Mouse (Mus musculus) NIH3T3 (cell line): ENCODE measurements around the gene Asb2.

Experiments used
- DNase-seq: peaks from one replicate; pipeline ENCODE4 v3.0.0-alpha.2; 2012; ENCODE audit warnings: low read depth

Gene Asb2

GRCm38 (mm10) chr12:103315831-103316545 is 39.8 kb downstream of the Asb2 start:
- DNase-seq: no peak

GRCm38 (mm10) chr12:103314640-103315361 is 41.0 kb downstream of the Asb2 start:
- no peak for DNase-seq

- DNase-seq: no peak
Observed at GRCm38 (mm10) chr12:103313871-103314639, 41.7 kb downstream of the Asb2 start.

- no peak for DNase-seq
Observed at GRCm38 (mm10) chr12:103313274-103313673, 42.5 kb downstream of the Asb2 start.

GRCm38 (mm10) chr12:103311921-103312320 is 43.9 kb downstream of the Asb2 start:
- no peak for DNase-seq

GRCm38 (mm10) chr12:103310744-103311267 is 45.0 kb downstream of the Asb2 start, which contains the start of gene Fam181a:
Gene Fam181a (plus strand): TSS chr12:103310975.
- no peak for DNase-seq

GRCm38 (mm10) chr12:103306720-103307119 is 49.1 kb downstream of the Asb2 start:
- peak; percentile 6 for DNase-seq

- no peak for DNase-seq
Observed at GRCm38 (mm10) chr12:103306224-103306623, 49.6 kb downstream of the Asb2 start.

- DNase-seq: no peak
Observed at GRCm38 (mm10) chr12:103302960-103303359, 52.8 kb downstream of the Asb2 start.

GRCm38 (mm10) chr12:103301645-103302044 is 54.2 kb downstream of the Asb2 start:
- DNase-seq: peak; percentile 69

GRCm38 (mm10) chr12:103300493-103300892 is 55.3 kb downstream of the Asb2 start:
- DNase-seq: no peak

- DNase-seq: no peak
Observed at GRCm38 (mm10) chr12:103296292-103296691, 59.5 kb downstream of the Asb2 start.

- DNase-seq: no peak
Observed at GRCm38 (mm10) chr12:103292366-103292765, 63.4 kb downstream of the Asb2 start.

GRCm38 (mm10) chr12:103287276-103287675 is 68.5 kb downstream of the Asb2 start:
- no peak for DNase-seq

GRCm38 (mm10) chr12:103283411-103283810 is 72.4 kb downstream of the Asb2 start:
- no peak for DNase-seq

- no peak for DNase-seq
Observed at GRCm38 (mm10) chr12:103282936-103283335, 72.9 kb downstream of the Asb2 start.

GRCm38 (mm10) chr12:103281912-103282311 is 73.9 kb downstream of the Asb2 start:
- DNase-seq: peak; percentile 6

- DNase-seq: peak; percentile 17
Observed at GRCm38 (mm10) chr12:103281491-103281890, 74.3 kb downstream of the Asb2 start.

- DNase-seq: no peak
Observed at GRCm38 (mm10) chr12:103276422-103276821, 79.4 kb downstream of the Asb2 start.

- DNase-seq: no peak
Observed at GRCm38 (mm10) chr12:103273732-103274131, 82.1 kb downstream of the Asb2 start.

GRCm38 (mm10) chr12:103273051-103273450 is 82.8 kb downstream of the Asb2 start:
- no peak for DNase-seq

GRCm38 (mm10) chr12:103272176-103272575 is 83.6 kb downstream of the Asb2 start:
- no peak for DNase-seq
